ENCODE assay signal across 16 mouse cellular contexts in genomic region chr19:26612995-26613394, GRCm38 (mm10). TPM values are rescaled to one million over a fixed set of nuclear protein-coding genes. Genes with fewer than 3 reads are reported as not detected.
DNase-seq lines count a peak whose midpoint lies in the region; ATAC-seq lines count a peak whose summit lies in the region.
"Had no signal": no experiment of that assay in that cellular context is flagged by ENCODE, and none has a peak within 500 bp of the region (broad histone marks: within the 10 kb centered on the region; RNA-seq: fewer than 3 reads in every experiment).

No protein-coding gene starts in this region.

- H3K27ac ChIP-seq in heart, embryonic 16.5 days (ENCODE audit: low read length), result peak overlapping the region; percentile 61
- H3K27ac ChIP-seq in brown adipose tissue, adult 24 weeks (replicated peaks; ENCODE audit: low read depth, low read length), result 0 out of 2 replicates have a peak overlapping the region, but pooled peaks have one; percentile 17
- H3K27ac ChIP-seq in lung, embryonic 15.5 days, result peak overlapping the region; percentile 43
- H3K27ac ChIP-seq in hindbrain, embryonic 10.5 days, result no peak overlapping the region
- H3K27ac ChIP-seq: hindbrain, embryonic 15.5 days; midbrain, embryonic 13.5 days; neural tube, embryonic 12.5 days had no signal

- ATAC-seq in heart, embryonic 16.5 days (replicated peaks; ENCODE audit: extremely low read depth, insufficient read depth, low FRiP score), result 0 out of 2 replicates have a peak, but pooled peaks have one; percentile 43
- no peak for ATAC-seq in lung, embryonic 15.5 days (ENCODE audit: borderline replicate concordance, extremely low read depth, low FRiP score, low TSS enrichment)
- ATAC-seq: CD4-positive, CD25-positive, alpha-beta regulatory T cell, adult 4 months; midbrain, embryonic 13.5 days had no signal

- H3K36me3 ChIP-seq in heart, embryonic 16.5 days (ENCODE audit: control insufficient read depth, insufficient read depth), result no peaks in the 10 kb centered on the region
- H3K36me3 ChIP-seq in lung, embryonic 15.5 days, result no peaks in the 10 kb centered on the region
- no peaks in the 10 kb centered on the region for H3K36me3 ChIP-seq in hindbrain, embryonic 10.5 days
- H3K36me3 ChIP-seq: hindbrain, embryonic 15.5 days; midbrain, embryonic 13.5 days; neural tube, embryonic 12.5 days had no signal

- no peaks in the 10 kb centered on the region for H3K9me3 ChIP-seq in heart, embryonic 16.5 days (replicated peaks; ENCODE audit: control insufficient read depth, low read length)
- H3K9me3 ChIP-seq in lung, embryonic 15.5 days, result no peaks in the 10 kb centered on the region
- H3K9me3 ChIP-seq in hindbrain, embryonic 10.5 days, result no peaks in the 10 kb centered on the region
- H3K9me3 ChIP-seq: hindbrain, embryonic 15.5 days; midbrain, embryonic 13.5 days; neural tube, embryonic 12.5 days had no signal

- DNase-seq in heart, postnatal 25 days (ENCODE audit: low spot score), result no peak
- peak; percentile 58 for DNase-seq in 416B (ENCODE audit: low read depth)
- no peak for DNase-seq in right cerebral cortex, postnatal 25 days
- no peak for DNase-seq in thymus, postnatal 10 days (ENCODE audit: low spot score in 2 of 2)
- DNase-seq in hindbrain, embryonic 10.5 days (ENCODE audit: low spot score), result no peak
- DNase-seq: embryo, embryonic 11 days; gastrocnemius, postnatal 14 days; left cerebral cortex, postnatal 4 days; thymus, postnatal 4 days had no signal

- no peak overlapping the region for H3K4me3 ChIP-seq in heart, embryonic 16.5 days (ENCODE audit: low read length)
- H3K4me3 ChIP-seq in brown adipose tissue, adult 24 weeks (ENCODE audit: insufficient read depth, low read depth, low read length), result no peak overlapping the region
- H3K4me3 ChIP-seq in lung, embryonic 15.5 days, result no peak overlapping the region
- H3K4me3 ChIP-seq in hindbrain, embryonic 10.5 days, result no peak overlapping the region
- H3K4me3 ChIP-seq: hindbrain, embryonic 15.5 days; midbrain, embryonic 13.5 days; neural tube, embryonic 12.5 days had no signal

- no peaks in the 10 kb centered on the region for H3K27me3 ChIP-seq in heart, embryonic 16.5 days (ENCODE audit: control insufficient read depth, insufficient read depth, low read length)
- H3K27me3 ChIP-seq in lung, embryonic 15.5 days, result no peaks in the 10 kb centered on the region
- H3K27me3 ChIP-seq in hindbrain, embryonic 10.5 days (ENCODE audit: insufficient read depth, poor library complexity, severe bottlenecking), result peaks cover 46% of the 10 kb centered on the region

- intact Hi-C loops in heart, postnatal 25 days (cut with DNase I), result no loop called here

- H3K9ac ChIP-seq in heart, embryonic 16.5 days (ENCODE audit: low read length), result no peak overlapping the region
- H3K9ac ChIP-seq in lung, embryonic 15.5 days, result no peak overlapping the region
- H3K9ac ChIP-seq: hindbrain, embryonic 15.5 days; midbrain, embryonic 13.5 days; neural tube, embryonic 12.5 days had no signal

- WGBS in heart, embryonic 16.5 days, result 23% methylated on average over 4 of the region's 4 CpGs
- WGBS in lung, embryonic 15.5 days, result 46% methylated on average over 4 of the region's 4 CpGs
- WGBS in hindbrain, embryonic 10.5 days, result 59% methylated on average over 4 of the region's 4 CpGs

- H3K4me2 ChIP-seq in heart, embryonic 16.5 days (ENCODE audit: low read depth, low read length), result no peak overlapping the region
- no peak overlapping the region for H3K4me2 ChIP-seq in lung, embryonic 15.5 days
- H3K4me2 ChIP-seq: hindbrain, embryonic 15.5 days; midbrain, embryonic 13.5 days; neural tube, embryonic 12.5 days had no signal

- H3K4me1 ChIP-seq in heart, embryonic 16.5 days (ENCODE audit: control insufficient read depth, insufficient read depth, low read length), result peaks cover 24% of the 10 kb centered on the region
- peaks cover 24% of the 10 kb centered on the region for H3K4me1 ChIP-seq in brown adipose tissue, adult 24 weeks (ENCODE audit: control insufficient read depth, insufficient read depth, insufficient read length, low read length)
- 0 out of 2 replicates have a peak, but pooled peaks cover 13% of the 10 kb centered on the region for H3K4me1 ChIP-seq in lung, embryonic 15.5 days
- peaks cover 19% of the 10 kb centered on the region for H3K4me1 ChIP-seq in hindbrain, embryonic 10.5 days (replicated peaks)

RNA-seq across cellular contexts. Expression of gene Smarca2, which starts 8.1 kb away (rescaled TPM):
- polyA plus RNA-seq in heart, embryonic 16.5 days (2015; fragmentation: Nextera tagmentation; extraction: Ambion mirVana), result 29.6 and 31.9 TPM in 2 replicates
- total RNA-seq in heart, postnatal 25 days (2021), result 10 to 100 TPM; 57.0 to 57.4 TPM
- 39.5 and 44.3 TPM in 2 replicates for polyA plus RNA-seq in brown adipose tissue, adult 24 weeks (2012; ENCODE audit: insufficient read depth, insufficient read length, missing spikeins)
- polyA plus RNA-seq in lung, embryonic 15.5 days (2015; fragmentation: Nextera tagmentation; extraction: Ambion mirVana), result 38.0 and 45.3 TPM in 2 replicates
- polyA plus RNA-seq in hindbrain, embryonic 10.5 days (2016; fragmentation: Nextera tagmentation; extraction: Ambion mirVana), result 25.5 and 27.9 TPM in 2 replicates
